Mouse (Mus musculus) forebrain, embryonic 13.5 days (tissue): ENCODE measurements around the gene Olfr366. TPM values are rescaled to one million over a fixed set of nuclear protein-coding genes. Genes with fewer than 3 reads are reported as not detected.
"Not testable (repeated sequence)": the region's sequence is repeated elsewhere in the genome, so short reads cannot be mapped to it uniquely, and the experiment has no call there.

Experiments
- ATAC-seq: fragments of 200-750 bp; cut with Nextera tagmentation; 2 replicates; pipeline ENCODE4 v1.8.0; 2017
- H3K27ac ChIP-seq: fragments of 300-500 bp; sonication (generic); 2 replicates; pipeline ENCODE4 v1.5.1; 2015; ENCODE audit warnings: inconsistent platforms, mild to moderate bottlenecking, moderate library complexity
- H3K27me3 ChIP-seq: fragments of 300-500 bp; sonication (generic); 2 replicates; pipeline ENCODE4 v1.6.1; 2015; ENCODE audit warnings: mild to moderate bottlenecking, inconsistent platforms
- H3K36me3 ChIP-seq: fragments of 300-500 bp; sonication (generic); 2 replicates; pipeline ENCODE4 v1.6.1; 2015; ENCODE audit warnings: mild to moderate bottlenecking, inconsistent platforms; ENCODE audit not compliant: poor library complexity, severe bottlenecking
- H3K4me1 ChIP-seq: fragments of 300-500 bp; sonication (generic); 2 replicates; pipeline ENCODE4 v1.6.1; 2015; ENCODE audit warnings: inconsistent platforms
- H3K4me2 ChIP-seq: fragments of 300-500 bp; sonication (generic); 2 replicates; pipeline ENCODE4 v1.6.1; 2015; ENCODE audit warnings: inconsistent platforms, mild to moderate bottlenecking, moderate library complexity
- H3K4me3 ChIP-seq: fragments of 300-500 bp; sonication (generic); 2 replicates; pipeline ENCODE4 v1.5.1; 2015; ENCODE audit warnings: mild to moderate bottlenecking, inconsistent platforms
- H3K9ac ChIP-seq: fragments of 300-500 bp; sonication (generic); 2 replicates; pipeline ENCODE4 v1.6.1; 2015; ENCODE audit warnings: mild to moderate bottlenecking, inconsistent platforms
- H3K9me3 ChIP-seq: fragments of 300-500 bp; sonication (generic); replicated peaks from 2 replicates; pipeline ENCODE4 v1.6.1; 2016; ENCODE audit warnings: inconsistent platforms
- WGBS: fragments of 180-500 bp; shearing (Covaris S2); methylation state at CpG from one replicate; pipeline ENCODE4 v1.1.7; 2015; 5-methylcytosine and 5-hydroxymethylcytosine counted together
- polyA plus RNA-seq: library from polyadenylated mRNA; unstranded; fragments of >200 nt; fragmentation: Nextera tagmentation; extraction: Ambion mirVana; gene quantifications from 2 replicates; pipeline ENCODE4 v1.2.1, GENCODE M21; 2015

The Olfr366 gene
- not detected in 2 replicates for polyA plus RNA-seq

DNA sequence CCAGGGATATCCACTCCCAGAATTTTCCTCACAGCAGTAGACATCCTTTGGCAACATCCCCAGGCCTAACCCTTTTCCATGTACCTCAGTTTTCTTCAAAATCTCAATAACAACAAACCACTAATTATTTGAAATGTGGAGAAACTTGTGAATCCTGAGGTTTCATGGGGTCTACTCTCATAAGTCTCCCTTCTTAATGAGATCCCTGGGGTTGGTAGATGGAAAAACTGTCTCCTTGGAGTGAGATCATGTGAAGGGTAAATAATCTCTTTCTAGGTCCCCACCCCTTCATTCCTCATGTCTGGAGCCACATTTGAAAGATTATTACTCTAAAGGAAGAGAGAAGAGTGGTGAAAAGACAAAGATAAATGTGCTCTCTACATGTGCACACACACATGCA lies at the start of gene Olfr366:
Gene Olfr366 (plus strand): TSS at position 301 of the 400 bp plus-strand sequence.
- ATAC-seq = no peak
- H3K9me3 ChIP-seq = peaks cover 19% of the 10 kb centered on the region
- no peak within 1 kb of the TSS for H3K27ac ChIP-seq
- no peak within 1 kb of the TSS for H3K4me2 ChIP-seq
- no peaks in the 10 kb centered on the region for H3K36me3 ChIP-seq
- H3K4me3 ChIP-seq = no peak within 1 kb of the TSS
- no peaks in the 10 kb centered on the region for H3K4me1 ChIP-seq
- no peaks in the 10 kb centered on the region for H3K27me3 ChIP-seq
- H3K9ac ChIP-seq = no peak within 1 kb of the TSS

DNA sequence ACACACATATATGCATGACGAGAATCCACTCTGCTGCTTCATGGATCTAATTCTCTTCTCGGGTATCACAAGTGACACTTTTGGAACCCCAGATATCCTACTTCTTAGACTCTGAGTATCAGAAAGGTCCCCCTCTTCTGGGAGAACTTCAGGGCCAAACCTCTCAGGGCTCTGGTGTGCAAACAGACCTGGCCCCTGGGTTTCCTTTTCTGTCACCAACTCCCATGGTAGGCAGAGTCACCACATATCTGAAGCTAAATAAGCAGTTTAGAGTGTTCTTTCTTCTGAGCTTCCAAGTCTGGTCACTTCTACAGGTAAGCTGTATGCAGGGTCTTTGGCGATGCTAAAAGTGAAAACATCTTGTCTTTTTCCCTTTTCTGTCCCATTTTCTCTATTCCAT lies 23.5 kb upstream of the Olfr366 start, which contains the start of gene Olfr365:
Gene Olfr365 (plus strand): TSS at position 301 of the 400 bp plus-strand sequence.
- H3K27me3 ChIP-seq = no peaks in the 10 kb centered on the region
- H3K4me2 ChIP-seq = no peak within 1 kb of the TSS
- H3K9ac ChIP-seq = no peak within 1 kb of the TSS
- H3K36me3 ChIP-seq = no peaks in the 10 kb centered on the region
- H3K4me3 ChIP-seq = no peak within 1 kb of the TSS
- no peaks in the 10 kb centered on the region for H3K4me1 ChIP-seq
- 80% methylated on average over 3 of the region's 3 CpGs for WGBS
- no peak for ATAC-seq
- peaks cover 13% of the 10 kb centered on the region; the same call in 1 of the 2 replicates for H3K9me3 ChIP-seq
- H3K27ac ChIP-seq = no peak within 1 kb of the TSS

DNA sequence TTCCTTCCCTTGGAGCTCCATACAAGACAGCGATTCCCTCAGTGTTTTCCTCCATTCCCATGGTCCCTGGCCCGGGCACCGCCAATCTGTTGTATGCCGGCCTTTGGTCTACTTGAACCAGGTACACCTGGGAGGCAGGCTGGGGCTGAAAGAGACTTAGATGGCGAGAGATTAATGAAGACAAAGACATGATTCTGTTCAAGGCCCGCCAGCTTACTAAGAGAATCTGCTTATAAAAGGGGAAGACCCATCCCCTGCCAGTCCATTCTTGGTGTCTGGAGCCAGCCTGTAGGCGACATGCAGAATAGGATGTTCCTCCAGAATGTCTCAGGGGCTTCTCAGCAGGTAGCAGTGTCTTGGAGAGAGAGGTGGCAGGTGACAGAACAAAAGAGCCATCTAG lies 50.4 kb downstream of the Olfr366 start:
- not testable (repeated sequence) for H3K4me3 ChIP-seq, H3K27ac ChIP-seq, H3K4me1 ChIP-seq, H3K4me2 ChIP-seq, H3K27me3 ChIP-seq, H3K9ac ChIP-seq, H3K36me3 ChIP-seq, ATAC-seq
- WGBS = 81% methylated on average over 7 of the region's 7 CpGs
- H3K9me3 ChIP-seq = peaks cover 12% of the 10 kb centered on the region

Other genes starting within 250 kb of the Olfr366 start
- gene Olfr357, start 217.7 kb upstream of the Olfr366 start, polyA plus RNA-seq = not detected in 2 replicates
- not detected in 2 replicates for gene Olfr358, start 202.2 kb upstream of the Olfr366 start, polyA plus RNA-seq
- gene Olfr360, start 145.8 kb upstream of the Olfr366 start, polyA plus RNA-seq = not detected in 2 replicates
- gene Olfr361, start 122.3 kb upstream of the Olfr366 start, polyA plus RNA-seq = not detected in 2 replicates
- gene Olfr362, start 93.7 kb upstream of the Olfr366 start, polyA plus RNA-seq = not detected in 2 replicates
- not detected in 2 replicates for gene Olfr364-ps1, start 72.3 kb upstream of the Olfr366 start, polyA plus RNA-seq
- gene Olfr365, start 23.4 kb upstream of the Olfr366 start, polyA plus RNA-seq = not detected in 2 replicates
- not detected in 2 replicates for gene Olfr368, start 114.9 kb downstream of the Olfr366 start, polyA plus RNA-seq
- 74.2 and 77.9 TPM in 2 replicates for gene Pdcl, start 147.8 kb downstream of the Olfr366 start, polyA plus RNA-seq
- 25.5 and 25.6 TPM in 2 replicates for gene Rc3h2, start 211.3 kb downstream of the Olfr366 start, polyA plus RNA-seq
- 8.9 and 9.3 TPM in 2 replicates for gene Zbtb26, start 231.6 kb downstream of the Olfr366 start, polyA plus RNA-seq
- 12.7 and 16.0 TPM in 2 replicates for gene Zbtb6, start 231.6 kb downstream of the Olfr366 start, polyA plus RNA-seq
- 61.9 and 63.8 TPM in 2 replicates for gene Rabgap1, start 231.7 kb downstream of the Olfr366 start, polyA plus RNA-seq